Mouse (Mus musculus) brain, embryonic 14.5 days (tissue): ENCODE data around the gene Tcta.

Experiments
- CTCF ChIP-seq: fragments of 200-500 bp; IDR thresholded peaks from 2 replicates; pipeline ENCODE4 v1.5.1; 2012; ENCODE audit warnings: inconsistent platforms, mild to moderate bottlenecking, moderate library complexity, borderline replicate concordance; ENCODE audit not compliant: insufficient read depth, insufficient read length; ENCODE audit errors: extremely low read depth
- POLR2A ChIP-seq: fragments of 200-500 bp; IDR thresholded peaks from 2 replicates; pipeline ENCODE4 v1.6.1; 2012; ENCODE audit warnings: mild to moderate bottlenecking, inconsistent platforms, borderline replicate concordance; ENCODE audit not compliant: poor library complexity, insufficient read depth, insufficient read length, severe bottlenecking; ENCODE audit errors: extremely low read depth

DNA sequence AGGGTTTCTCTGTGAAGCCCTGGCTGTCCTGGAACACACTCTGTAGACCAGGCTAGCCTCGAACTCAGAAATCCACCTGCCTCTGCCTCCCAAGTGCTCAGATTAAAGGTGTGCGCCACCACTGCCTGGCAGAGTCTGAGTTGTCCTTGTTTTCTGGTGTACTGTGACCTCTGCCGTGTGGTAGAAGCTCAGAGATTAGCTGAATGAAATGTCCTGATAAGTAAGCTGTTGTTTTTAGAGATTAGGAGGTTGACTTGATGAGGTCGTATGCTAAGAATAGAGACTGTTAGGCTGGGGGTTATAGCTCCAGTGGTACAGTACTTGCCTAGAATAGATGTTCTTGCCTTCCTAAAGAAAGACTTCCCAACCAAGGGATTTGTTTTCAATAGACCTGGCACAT, 1.2 kb downstream of the Tcta start:
- TF ChIP-seq POLR2A (no peak), CTCF (no peak)
